Mouse (Mus musculus): ENCODE results near the gene Igsf9b. TPM values are rescaled to one million over a fixed set of nuclear protein-coding genes. Genes with fewer than 3 reads are reported as not detected.
A peak's percentile ranks its signal among the peaks of the same experiment; 100 is the strongest.

The Igsf9b gene
- polyA plus RNA-seq, 1 experiment from 2014 or later: 26.8 TPM

DNA sequence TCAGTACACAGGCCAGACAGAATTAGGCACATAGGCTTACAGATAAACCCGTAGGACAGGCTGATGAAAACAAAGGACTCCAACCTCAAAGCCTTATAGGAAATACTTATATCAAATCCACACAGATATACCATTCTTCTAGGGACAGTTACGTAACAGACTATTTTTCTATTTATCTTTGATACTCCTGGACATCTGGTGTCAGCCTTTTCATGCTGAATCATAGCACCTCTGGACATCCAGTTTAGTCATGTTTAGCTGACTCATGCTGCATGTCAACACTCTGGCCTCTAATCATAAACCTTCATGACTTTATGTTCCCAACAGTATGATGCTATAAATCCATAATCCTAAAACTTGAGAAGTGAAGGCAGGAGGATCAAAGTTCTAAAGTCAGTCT lies 29.1 kb upstream of the Igsf9b start:
- WGBS: 83% methylated on average over 2 of the region's 2 CpGs
- Histone ChIP-seq H3K27ac (ENCODE audit: low read depth, low read length) (no peak overlapping the region), H3K36me3 (ENCODE audit: control insufficient read depth, insufficient read depth, low read length) (no peaks in the 10 kb centered on the region), H3K4me2 (ENCODE audit: low read length) (no peak overlapping the region), H3K9ac (ENCODE audit: low read depth, low read length) (no peak overlapping the region), H3K27me3 (replicated peaks; ENCODE audit: control insufficient read depth, insufficient read depth, low read length) (no peaks in the 10 kb centered on the region), H3K4me3 (ENCODE audit: low read length) (no peak overlapping the region), H3K4me1 (ENCODE audit: control insufficient read depth, insufficient read depth, low read depth, low read length) (no peaks in the 10 kb centered on the region), H3K9me3 (ENCODE audit: control insufficient read depth, low read length) (no peaks in the 10 kb centered on the region)
- no peak for ATAC-seq

DNA sequence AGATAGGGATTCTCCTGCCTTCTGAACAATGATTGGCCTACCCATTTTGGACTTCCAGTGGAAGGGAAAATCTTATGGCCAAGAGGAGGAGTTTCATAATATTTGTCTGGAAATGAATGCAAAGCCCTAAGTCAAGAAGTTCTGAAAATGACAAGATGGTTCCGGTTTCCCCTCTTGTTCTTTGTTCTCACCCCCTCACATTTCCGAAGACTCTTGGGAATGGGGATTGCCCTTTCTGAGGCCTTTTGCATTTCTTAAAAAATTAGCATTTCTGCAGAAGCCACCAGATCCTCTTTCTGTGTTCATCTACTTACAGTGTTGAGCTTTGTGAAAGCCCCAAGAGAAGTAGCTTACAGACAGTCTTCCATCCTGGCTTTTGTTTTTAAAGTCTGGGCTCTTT lies 27.1 kb upstream of the Igsf9b start:
- 84% methylated on average over 2 of the region's 2 CpGs for WGBS
- no peak overlapping the region for H3K9ac ChIP-seq (ENCODE audit: low read depth, low read length)
- H3K27ac ChIP-seq (ENCODE audit: low read depth, low read length): no peak overlapping the region
- H3K9me3 ChIP-seq (ENCODE audit: control insufficient read depth, low read length): no peaks in the 10 kb centered on the region
- no peaks in the 10 kb centered on the region for H3K27me3 ChIP-seq (replicated peaks; ENCODE audit: control insufficient read depth, insufficient read depth, low read length)
- H3K4me2 ChIP-seq (ENCODE audit: low read length): no peak overlapping the region
- no peak overlapping the region for H3K4me3 ChIP-seq (ENCODE audit: low read length)
- H3K36me3 ChIP-seq (ENCODE audit: control insufficient read depth, insufficient read depth, low read length): no peaks in the 10 kb centered on the region
- ATAC-seq: no peak
- no peaks in the 10 kb centered on the region for H3K4me1 ChIP-seq (ENCODE audit: control insufficient read depth, insufficient read depth, low read depth, low read length)

DNA sequence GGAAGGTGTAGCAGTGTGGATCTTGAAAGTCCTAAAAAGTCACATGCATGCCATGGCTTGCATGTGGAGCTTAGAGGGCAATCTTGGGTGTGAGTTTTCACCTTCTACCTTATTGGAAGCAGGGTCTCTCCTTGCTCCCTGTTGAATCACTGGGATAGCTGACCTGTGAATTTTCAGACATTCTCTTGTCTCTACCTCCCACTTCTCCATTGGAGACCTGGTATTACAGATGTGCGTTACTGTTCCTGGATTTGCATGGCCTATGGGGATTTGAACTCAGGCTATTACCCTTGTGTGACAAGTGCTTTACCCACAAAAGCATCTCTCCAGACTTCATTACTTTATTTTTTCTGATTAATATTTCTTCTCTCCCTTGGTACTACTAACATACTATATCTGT lies 26.1 kb upstream of the Igsf9b start:
- no peak overlapping the region for H3K27ac ChIP-seq (ENCODE audit: low read depth, low read length)
- H3K4me3 ChIP-seq (ENCODE audit: low read length): no peak overlapping the region
- no peak overlapping the region for H3K9ac ChIP-seq (ENCODE audit: low read depth, low read length)
- H3K4me1 ChIP-seq (ENCODE audit: control insufficient read depth, insufficient read depth, low read depth, low read length): no peaks in the 10 kb centered on the region; the same call in 1 of the 2 replicates
- no peaks in the 10 kb centered on the region for H3K36me3 ChIP-seq (ENCODE audit: control insufficient read depth, insufficient read depth, low read length)
- H3K4me2 ChIP-seq (ENCODE audit: low read length): no peak overlapping the region
- H3K9me3 ChIP-seq (ENCODE audit: control insufficient read depth, low read length): no peaks in the 10 kb centered on the region
- no peaks in the 10 kb centered on the region for H3K27me3 ChIP-seq (replicated peaks; ENCODE audit: control insufficient read depth, insufficient read depth, low read length)
- WGBS: 91% methylated on average over 1 of the region's 1 CpGs
- ATAC-seq: no peak

DNA sequence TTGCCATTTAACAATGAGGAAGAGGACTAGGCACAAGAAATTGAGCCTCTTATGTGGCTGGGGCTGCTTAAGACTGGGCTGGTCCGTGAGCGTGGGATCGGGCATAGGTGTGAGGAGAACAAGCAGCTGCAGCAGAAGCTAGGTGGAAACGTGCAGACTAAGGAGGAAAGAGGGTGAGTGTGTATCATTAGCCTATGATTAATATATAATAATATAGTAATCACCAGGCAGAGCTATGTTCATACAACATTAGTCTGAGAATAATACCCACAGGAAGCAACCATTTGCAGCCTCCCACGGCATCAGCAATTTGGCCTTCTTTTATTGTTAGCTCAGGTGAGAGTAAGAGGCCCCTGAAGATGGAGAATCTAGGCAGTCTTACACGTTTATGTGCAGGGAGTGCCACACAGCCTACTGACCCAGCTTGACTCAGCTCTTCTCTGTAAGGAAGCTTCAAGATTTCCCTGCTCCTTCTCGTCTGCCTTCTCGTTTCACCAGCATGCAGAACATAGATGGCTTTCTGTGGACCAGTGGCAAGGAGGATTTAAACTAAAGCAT lies 22.6 kb upstream of the Igsf9b start:
- Histone ChIP-seq H3K4me2 (ENCODE audit: low read length) (no peak overlapping the region), H3K27me3 (replicated peaks; ENCODE audit: control insufficient read depth, insufficient read depth, low read length) (no peaks in the 10 kb centered on the region), H3K4me3 (ENCODE audit: low read length) (no peak overlapping the region), H3K36me3 (ENCODE audit: control insufficient read depth, insufficient read depth, low read length) (no peaks in the 10 kb centered on the region), H3K27ac (ENCODE audit: low read depth, low read length) (no peak overlapping the region), H3K9me3 (ENCODE audit: control insufficient read depth, low read length) (no peaks in the 10 kb centered on the region), H3K9ac (ENCODE audit: low read depth, low read length) (no peak overlapping the region), H3K4me1 (ENCODE audit: control insufficient read depth, insufficient read depth, low read depth, low read length) (no peaks in the 10 kb centered on the region; the same call in 1 of the 2 replicates)
- peak; percentile 60; the same call in 1 of the 2 replicates for ATAC-seq
- WGBS: 75% methylated on average over 8 of the region's 8 CpGs

DNA sequence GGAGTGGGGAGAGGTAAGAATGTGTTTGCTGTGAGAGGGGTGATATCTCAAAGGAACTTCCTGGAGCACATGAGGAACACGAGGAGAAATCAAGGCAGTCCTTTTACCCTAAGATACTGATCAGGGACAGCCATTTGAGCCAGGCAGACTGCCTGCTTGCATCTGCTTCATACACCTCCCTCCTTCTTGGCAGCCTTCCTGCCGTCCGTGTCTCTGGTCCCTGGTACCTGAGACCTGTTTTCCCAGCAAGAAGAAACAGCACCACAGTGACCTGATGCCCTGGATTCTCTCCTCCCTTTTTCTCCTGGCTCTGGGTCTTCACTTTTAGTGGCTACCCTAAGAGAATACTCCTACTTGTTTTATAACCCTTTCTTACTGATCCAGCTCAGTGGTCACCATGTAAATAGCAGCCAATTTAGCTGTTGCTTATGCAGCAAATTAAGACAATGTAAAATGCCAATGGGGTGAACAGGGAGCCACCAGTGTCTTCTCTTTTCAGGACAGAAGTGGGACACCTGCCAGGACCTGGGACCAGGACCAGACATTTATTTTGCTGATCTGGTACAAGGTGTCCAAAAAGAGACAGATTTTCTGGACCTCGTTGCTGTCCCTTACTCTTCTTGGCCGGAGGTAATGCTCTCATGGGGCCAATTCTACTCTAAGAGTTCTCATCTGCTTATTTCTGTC lies 21.5 kb upstream of the Igsf9b start:
- no peaks in the 10 kb centered on the region for H3K36me3 ChIP-seq (ENCODE audit: control insufficient read depth, insufficient read depth, low read length)
- no peaks in the 10 kb centered on the region for H3K9me3 ChIP-seq (ENCODE audit: control insufficient read depth, low read length)
- H3K4me2 ChIP-seq (ENCODE audit: low read length): no peak overlapping the region
- no peak overlapping the region for H3K27ac ChIP-seq (ENCODE audit: low read depth, low read length)
- H3K9ac ChIP-seq (ENCODE audit: low read depth, low read length): no peak overlapping the region
- no peak overlapping the region for H3K4me3 ChIP-seq (ENCODE audit: low read length)
- no peaks in the 10 kb centered on the region for H3K27me3 ChIP-seq (replicated peaks; ENCODE audit: control insufficient read depth, insufficient read depth, low read length)
- WGBS: 72% methylated on average over 5 of the region's 5 CpGs
- ATAC-seq: no peak
- H3K4me1 ChIP-seq (ENCODE audit: control insufficient read depth, insufficient read depth, low read depth, low read length): no peaks in the 10 kb centered on the region; the same call in 1 of the 2 replicates

DNA sequence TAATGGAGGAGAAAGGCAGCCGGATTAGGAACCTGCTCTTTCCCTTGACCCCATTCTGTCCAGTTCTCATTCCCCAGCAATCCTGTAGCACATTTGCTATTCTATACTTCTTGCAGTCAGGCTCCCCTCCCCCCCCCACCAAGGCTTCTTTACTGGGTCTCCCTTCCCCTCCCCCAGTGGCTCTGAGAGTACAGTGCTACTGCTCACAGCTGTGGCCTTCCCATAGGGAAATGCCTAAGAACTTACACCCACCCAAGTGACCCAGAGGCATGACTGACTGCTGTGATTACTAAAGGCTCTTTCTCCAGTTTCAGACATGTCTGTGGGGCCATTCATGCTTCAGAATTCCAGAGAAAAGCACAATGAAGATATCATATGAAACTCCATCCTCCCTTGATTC lies 20.0 kb upstream of the Igsf9b start:
- Histone ChIP-seq H3K36me3 (ENCODE audit: control insufficient read depth, insufficient read depth, low read length) (no peaks in the 10 kb centered on the region), H3K9me3 (ENCODE audit: control insufficient read depth, low read length) (no peaks in the 10 kb centered on the region), H3K27me3 (replicated peaks; ENCODE audit: control insufficient read depth, insufficient read depth, low read length) (no peaks in the 10 kb centered on the region), H3K27ac (ENCODE audit: low read depth, low read length) (no peak overlapping the region), H3K4me1 (ENCODE audit: control insufficient read depth, insufficient read depth, low read depth, low read length) (no peaks in the 10 kb centered on the region; the same call in 1 of the 2 replicates), H3K4me3 (ENCODE audit: low read length) (no peak overlapping the region), H3K9ac (ENCODE audit: low read depth, low read length) (no peak overlapping the region), H3K4me2 (ENCODE audit: low read length) (no peak overlapping the region)
- 0 out of 2 replicates have a peak, but pooled peaks have one; percentile 34 for ATAC-seq
- WGBS: 59% methylated on average over 1 of the region's 1 CpGs

DNA sequence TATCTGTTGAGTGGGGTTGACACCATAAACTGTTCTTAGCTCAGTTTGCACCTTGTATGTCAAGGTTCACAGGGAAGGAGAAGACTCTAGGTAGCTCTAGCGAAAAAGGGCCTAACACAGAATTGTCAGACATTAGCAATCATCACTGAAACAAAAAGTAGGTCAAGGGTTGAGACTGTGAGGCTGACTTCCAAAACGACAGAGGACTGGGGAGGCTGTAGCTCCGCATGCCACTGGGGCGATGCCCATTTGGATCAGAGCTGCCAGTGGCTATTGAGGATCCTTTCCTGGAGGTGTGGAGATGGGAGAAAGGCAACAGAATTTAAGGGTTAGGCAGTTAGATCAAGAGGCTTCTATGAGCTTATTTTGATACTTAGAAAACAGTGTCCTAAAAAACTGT lies 18.0 kb upstream of the Igsf9b start:
- WGBS: 85% methylated on average over 4 of the region's 4 CpGs
- H3K9me3 ChIP-seq (ENCODE audit: control insufficient read depth, low read length): no peaks in the 10 kb centered on the region
- H3K4me2 ChIP-seq (ENCODE audit: low read length): no peak overlapping the region
- no peaks in the 10 kb centered on the region; the same call in 1 of the 2 replicates for H3K27me3 ChIP-seq (replicated peaks; ENCODE audit: control insufficient read depth, insufficient read depth, low read length)
- H3K9ac ChIP-seq (ENCODE audit: low read depth, low read length): no peak overlapping the region
- no peaks in the 10 kb centered on the region for H3K36me3 ChIP-seq (ENCODE audit: control insufficient read depth, insufficient read depth, low read length)
- no peak for ATAC-seq
- H3K27ac ChIP-seq (ENCODE audit: low read depth, low read length): no peak overlapping the region
- no peak overlapping the region for H3K4me3 ChIP-seq (ENCODE audit: low read length)
- no peaks in the 10 kb centered on the region; the same call in 1 of the 2 replicates for H3K4me1 ChIP-seq (ENCODE audit: control insufficient read depth, insufficient read depth, low read depth, low read length)

DNA sequence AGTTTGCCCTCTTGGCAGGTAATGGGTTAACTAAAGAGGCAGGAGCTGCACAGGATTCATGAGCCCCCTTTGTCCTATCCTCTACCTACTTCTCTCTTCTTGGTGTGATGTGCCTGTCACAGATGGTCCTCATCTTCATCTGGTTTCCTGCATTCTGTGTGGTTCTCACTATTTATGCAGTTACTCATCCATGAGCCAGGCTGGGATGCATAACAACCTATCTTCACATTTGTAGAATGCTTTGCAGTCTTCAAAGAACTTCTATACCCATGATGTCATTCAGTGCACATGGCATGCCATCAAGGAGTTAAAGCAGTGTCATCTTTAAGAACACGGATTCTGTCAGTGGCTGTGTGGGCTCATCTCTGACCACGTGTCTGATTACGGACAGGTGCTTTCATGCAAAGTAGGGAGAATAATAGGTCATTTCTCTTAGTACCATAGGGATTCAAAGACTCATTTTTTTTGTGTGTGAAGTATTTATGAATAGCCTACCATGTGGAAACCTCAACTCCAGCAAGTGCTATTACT lies 13.2 kb upstream of the Igsf9b start:
- Histone ChIP-seq H3K36me3 (ENCODE audit: control insufficient read depth, insufficient read depth, low read length) (no peaks in the 10 kb centered on the region), H3K4me3 (ENCODE audit: low read length) (no peak overlapping the region), H3K27me3 (replicated peaks; ENCODE audit: control insufficient read depth, insufficient read depth, low read length) (no peaks in the 10 kb centered on the region; the same call in 1 of the 2 replicates), H3K4me2 (ENCODE audit: low read length) (no peak overlapping the region), H3K9ac (ENCODE audit: low read depth, low read length) (no peak overlapping the region), H3K27ac (ENCODE audit: low read depth, low read length) (no peak overlapping the region), H3K4me1 (ENCODE audit: control insufficient read depth, insufficient read depth, low read depth, low read length) (peaks cover 6% of the 10 kb centered on the region), H3K9me3 (ENCODE audit: control insufficient read depth, low read length) (no peaks in the 10 kb centered on the region)
- 76% methylated on average over 3 of the region's 3 CpGs for WGBS
- no peak for ATAC-seq

DNA sequence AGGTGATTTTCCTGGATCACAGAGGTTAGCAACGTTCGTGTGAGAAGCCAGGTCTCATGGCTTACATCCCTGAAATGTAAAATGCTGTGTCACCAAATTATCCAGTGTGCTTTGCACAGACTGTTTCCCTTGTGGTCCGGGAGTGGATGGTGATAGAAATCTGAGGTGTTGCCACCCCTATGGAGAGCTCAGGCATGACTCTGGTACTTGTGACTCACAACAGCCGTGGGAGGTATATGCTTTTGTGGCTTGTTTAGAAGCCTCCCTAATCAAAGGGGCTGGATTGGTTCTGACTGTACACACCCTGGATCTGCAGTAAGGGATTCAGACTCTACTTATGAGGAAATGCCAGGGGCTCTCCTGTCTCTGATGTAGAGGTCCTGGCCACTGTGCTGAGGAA lies 12.7 kb upstream of the Igsf9b start:
- no peak overlapping the region for H3K4me2 ChIP-seq (ENCODE audit: low read length)
- peaks cover 6% of the 10 kb centered on the region for H3K4me1 ChIP-seq (ENCODE audit: control insufficient read depth, insufficient read depth, low read depth, low read length)
- H3K27me3 ChIP-seq (replicated peaks; ENCODE audit: control insufficient read depth, insufficient read depth, low read length): no peaks in the 10 kb centered on the region; the same call in 1 of the 2 replicates
- H3K36me3 ChIP-seq (ENCODE audit: control insufficient read depth, insufficient read depth, low read length): no peaks in the 10 kb centered on the region
- no peaks in the 10 kb centered on the region for H3K9me3 ChIP-seq (ENCODE audit: control insufficient read depth, low read length)
- H3K9ac ChIP-seq (ENCODE audit: low read depth, low read length): no peak overlapping the region
- ATAC-seq: no peak
- 80% methylated on average over 4 of the region's 4 CpGs for WGBS
- H3K4me3 ChIP-seq (ENCODE audit: low read length): no peak overlapping the region
- H3K27ac ChIP-seq (ENCODE audit: low read depth, low read length): no peak overlapping the region
